Mouse (Mus musculus) kidney, embryonic 14.5 days (tissue): ENCODE measurements around the gene Ovca2. TPM values are rescaled to one million over a fixed set of nuclear protein-coding genes. Genes with fewer than 3 reads are reported as not detected.

Experiments
- ATAC-seq: fragments of 200-750 bp; cut with Nextera tagmentation; 2 replicates; pipeline ENCODE4 v1.8.0; 2017; ENCODE audit warnings: moderate number of reproducible peaks, mild to moderate bottlenecking, moderate TSS enrichment, moderate library complexity; ENCODE audit not compliant: low FRiP score, low TSS enrichment
- H3K27ac ChIP-seq: fragments of 300-500 bp; sonication (generic); 2 replicates; pipeline ENCODE4 v1.5.1; 2014; ENCODE audit warnings: low read depth, mild to moderate bottlenecking, low read length, moderate library complexity, mixed read lengths
- H3K27me3 ChIP-seq: fragments of 300-500 bp; sonication (generic); 2 replicates; pipeline ENCODE4 v1.6.1; 2014; ENCODE audit warnings: mild to moderate bottlenecking, low read length; ENCODE audit not compliant: control insufficient read depth, insufficient read depth
- H3K36me3 ChIP-seq: fragments of 300-500 bp; sonication (generic); 2 replicates; pipeline ENCODE4 v1.6.1; 2014; ENCODE audit warnings: low read length, mixed read lengths; ENCODE audit not compliant: control insufficient read depth, insufficient read depth
- H3K4me1 ChIP-seq: fragments of 300-500 bp; sonication (generic); 2 replicates; pipeline ENCODE4 v1.6.1; 2014; ENCODE audit warnings: low read length, mixed read lengths; ENCODE audit not compliant: control insufficient read depth, insufficient read depth
- H3K4me2 ChIP-seq: fragments of 300-500 bp; sonication (generic); replicated peaks from 2 replicates; pipeline ENCODE4 v1.6.1; 2014; ENCODE audit warnings: low read depth, mild to moderate bottlenecking, low read length
- H3K4me3 ChIP-seq: fragments of 300-500 bp; sonication (generic); 2 replicates; pipeline ENCODE4 v1.5.1; 2014; ENCODE audit warnings: mild to moderate bottlenecking, low read length
- H3K9ac ChIP-seq: fragments of 300-500 bp; sonication (generic); 2 replicates; pipeline ENCODE4 v1.6.1; 2014; ENCODE audit warnings: low read depth, mild to moderate bottlenecking, low read length, moderate library complexity
- H3K9me3 ChIP-seq: fragments of 300-500 bp; sonication (generic); 2 replicates; pipeline ENCODE4 v1.6.1; 2016; ENCODE audit warnings: low read length; ENCODE audit not compliant: control insufficient read depth
- WGBS: fragments of 180-500 bp; shearing (Covaris S2); extraction: QIAGEN DNeasy Blood & Tissue Kit; methylation state at CpG from one replicate; pipeline ENCODE4 v1.1.7; 2014; 5-methylcytosine and 5-hydroxymethylcytosine counted together
- polyA plus RNA-seq: library from polyadenylated mRNA; unstranded; fragments of >200 nt; fragmentation: Nextera tagmentation; extraction: Ambion mirVana; gene quantifications from 2 replicates; pipeline ENCODE4 v1.2.1, GENCODE M21; 2014

The Ovca2 gene
- polyA plus RNA-seq, 1 experiment from 2014 or later = 33.3 TPM

- H3K27me3 ChIP-seq = no peaks in the 10 kb centered on the region
- H3K4me3 ChIP-seq = no peak overlapping the region
- no peak overlapping the region for H3K4me2 ChIP-seq
- no peaks in the 10 kb centered on the region for H3K9me3 ChIP-seq
- no peak overlapping the region for H3K27ac ChIP-seq
- H3K9ac ChIP-seq = no peak overlapping the region
- H3K4me1 ChIP-seq = peaks cover 20% of the 10 kb centered on the region
- H3K36me3 ChIP-seq = no peaks in the 10 kb centered on the region
- ATAC-seq = no peak
- WGBS = 69% methylated on average over 3 of the region's 3 CpGs
Observed at GRCm38 (mm10) chr11:75212876-75213275, 34.2 kb upstream of the Ovca2 start.

- H3K4me1 ChIP-seq = peaks cover 20% of the 10 kb centered on the region
- H3K27ac ChIP-seq = peak overlapping the region; percentile 5; the same call in 1 of the 2 replicates
- ATAC-seq = no peak
- WGBS = 62% methylated on average over 8 of the region's 8 CpGs
- no peak overlapping the region for H3K4me3 ChIP-seq
- H3K27me3 ChIP-seq = no peaks in the 10 kb centered on the region
- H3K36me3 ChIP-seq = no peaks in the 10 kb centered on the region
- H3K4me2 ChIP-seq = no peak overlapping the region
- no peak overlapping the region for H3K9ac ChIP-seq
- H3K9me3 ChIP-seq = no peaks in the 10 kb centered on the region
Observed at GRCm38 (mm10) chr11:75212031-75212667, 33.5 kb upstream of the Ovca2 start.

- 66% methylated on average over 6 of the region's 6 CpGs for WGBS
- no peak overlapping the region for H3K4me2 ChIP-seq
- no peaks in the 10 kb centered on the region for H3K27me3 ChIP-seq
- no peaks in the 10 kb centered on the region for H3K36me3 ChIP-seq
- no peak for ATAC-seq
- H3K27ac ChIP-seq = no peak overlapping the region
- H3K9ac ChIP-seq = no peak overlapping the region
- H3K4me3 ChIP-seq = no peak overlapping the region
- no peaks in the 10 kb centered on the region for H3K9me3 ChIP-seq
- H3K4me1 ChIP-seq = peaks cover 20% of the 10 kb centered on the region
Observed at GRCm38 (mm10) chr11:75210755-75211154, 32.1 kb upstream of the Ovca2 start.

- H3K27ac ChIP-seq = no peak overlapping the region
- peaks cover 20% of the 10 kb centered on the region for H3K4me1 ChIP-seq
- 82% methylated on average over 4 of the region's 4 CpGs for WGBS
Observed at GRCm38 (mm10) chr11:75210093-75210492, 31.5 kb upstream of the Ovca2 start.

DNA sequence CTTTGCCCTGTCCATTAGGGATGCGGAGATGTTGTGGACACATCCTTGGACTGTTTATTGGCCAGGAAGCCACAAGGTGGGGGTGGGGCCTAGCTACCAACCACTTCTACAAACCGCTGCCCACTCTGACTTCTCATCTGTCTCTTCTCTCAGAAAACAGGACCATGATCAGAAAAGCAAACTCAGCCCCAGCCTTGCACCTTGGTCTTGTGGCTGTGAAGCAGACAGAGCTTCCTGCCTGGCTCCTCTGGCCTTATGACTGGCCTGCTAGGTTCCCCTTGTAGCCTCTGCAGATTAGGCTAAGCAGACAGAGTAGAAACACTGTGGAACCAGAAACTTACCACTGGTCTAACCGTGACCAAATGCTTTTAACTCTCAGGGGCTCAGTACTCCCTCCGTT is 30.7 kb upstream of the Ovca2 start:
- H3K4me2 ChIP-seq = no peak overlapping the region
- H3K27me3 ChIP-seq = no peaks in the 10 kb centered on the region
- H3K9ac ChIP-seq = no peak overlapping the region
- H3K4me1 ChIP-seq = peaks cover 18% of the 10 kb centered on the region
- no peak overlapping the region for H3K27ac ChIP-seq
- H3K4me3 ChIP-seq = no peak overlapping the region
- 66% methylated on average over 4 of the region's 4 CpGs for WGBS
- no peak for ATAC-seq
- no peaks in the 10 kb centered on the region for H3K36me3 ChIP-seq
- no peaks in the 10 kb centered on the region for H3K9me3 ChIP-seq

More at GRCm38 (mm10) chr11:75210093-75210492, 31.5 kb upstream of the Ovca2 start:
- Histone ChIP-seq H3K9ac (no peak overlapping the region), H3K9me3 (no peaks in the 10 kb centered on the region), H3K4me3 (no peak overlapping the region), H3K27me3 (no peaks in the 10 kb centered on the region), H3K4me2 (no peak overlapping the region), H3K36me3 (no peaks in the 10 kb centered on the region)
- no peak for ATAC-seq

- Histone ChIP-seq H3K36me3 (no peaks in the 10 kb centered on the region), H3K9me3 (no peaks in the 10 kb centered on the region), H3K4me1 (0 out of 2 replicates have a peak, but pooled peaks cover 6% of the 10 kb centered on the region), H3K9ac (no peak overlapping the region), H3K4me3 (no peak overlapping the region), H3K4me2 (no peak overlapping the region), H3K27ac (no peak overlapping the region), H3K27me3 (no peaks in the 10 kb centered on the region; the same call in 1 of the 2 replicates)
- no peak for ATAC-seq
- WGBS = 77% methylated on average over 4 of the region's 4 CpGs
Observed at GRCm38 (mm10) chr11:75206347-75206746, 27.7 kb upstream of the Ovca2 start.

GRCm38 (mm10) chr11:75204472-75204871 is 25.8 kb upstream of the Ovca2 start:
- Histone ChIP-seq H3K27me3 (no peaks in the 10 kb centered on the region; the same call in 1 of the 2 replicates), H3K36me3 (no peaks in the 10 kb centered on the region), H3K4me2 (no peak overlapping the region), H3K4me3 (no peak overlapping the region), H3K9ac (no peak overlapping the region), H3K9me3 (no peaks in the 10 kb centered on the region), H3K4me1 (0 out of 2 replicates have a peak, but pooled peaks cover 6% of the 10 kb centered on the region), H3K27ac (no peak overlapping the region)
- WGBS = 45% methylated on average over 9 of the region's 9 CpGs
- no peak for ATAC-seq

DNA sequence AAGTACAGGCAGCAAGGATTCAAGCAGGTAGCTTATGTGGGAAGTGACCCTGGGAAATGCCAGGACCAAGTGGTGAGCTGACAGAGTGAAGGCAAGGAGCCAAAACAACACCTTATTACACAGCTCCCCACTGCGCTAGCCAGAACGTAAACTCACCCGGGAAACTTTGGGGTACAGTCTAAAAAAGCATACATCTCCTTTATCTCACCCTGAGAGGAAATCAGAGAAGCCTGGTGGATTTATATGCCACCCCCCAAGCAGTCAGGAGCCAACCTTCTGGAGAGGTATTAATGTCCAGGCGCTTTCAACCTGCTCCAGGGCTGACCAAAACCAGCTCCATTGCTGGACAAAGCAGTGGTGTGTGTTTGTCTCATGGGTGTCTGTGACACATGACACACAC is 25.3 kb upstream of the Ovca2 start:
- Histone ChIP-seq H3K27ac (no peak overlapping the region), H3K9me3 (no peaks in the 10 kb centered on the region), H3K27me3 (no peaks in the 10 kb centered on the region; the same call in 1 of the 2 replicates), H3K9ac (no peak overlapping the region), H3K4me1 (0 out of 2 replicates have a peak, but pooled peaks cover 6% of the 10 kb centered on the region), H3K4me3 (no peak overlapping the region), H3K4me2 (no peak overlapping the region), H3K36me3 (no peaks in the 10 kb centered on the region)
- no peak for ATAC-seq
- WGBS = 77% methylated on average over 4 of the region's 4 CpGs

DNA sequence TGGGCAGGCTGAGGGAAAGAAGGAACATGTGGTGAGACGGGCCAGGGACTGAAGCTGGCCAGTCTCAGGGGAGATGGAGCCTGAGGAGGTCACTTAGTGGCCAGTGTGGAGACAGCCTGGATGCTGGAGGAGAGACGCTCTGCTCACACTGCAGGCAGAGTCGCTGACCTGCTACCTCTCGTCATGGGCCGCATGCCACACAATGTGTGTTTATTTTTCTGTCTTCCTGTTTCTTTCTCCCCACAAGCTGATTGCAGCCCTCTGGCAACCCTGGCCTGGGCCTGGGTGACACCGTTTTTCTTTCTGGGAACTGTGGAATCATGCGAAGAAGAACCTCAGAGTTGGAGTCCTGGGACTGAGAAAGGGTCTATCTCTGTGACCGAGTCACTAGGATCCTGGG is 23.1 kb upstream of the Ovca2 start:
- Histone ChIP-seq H3K4me2 (no peak overlapping the region), H3K4me3 (no peak overlapping the region), H3K4me1 (0 out of 2 replicates have a peak, but pooled peaks cover 6% of the 10 kb centered on the region), H3K9ac (0 out of 2 replicates have a peak overlapping the region, but pooled peaks have one; percentile 2), H3K9me3 (no peaks in the 10 kb centered on the region), H3K36me3 (no peaks in the 10 kb centered on the region), H3K27me3 (peaks cover 7% of the 10 kb centered on the region), H3K27ac (no peak overlapping the region)
- ATAC-seq = no peak
- 45% methylated on average over 8 of the region's 8 CpGs for WGBS
